Mouse (Mus musculus) intestine, embryonic 14.5 days (tissue): ENCODE measurements around the gene Map4k2. TPM values are rescaled to one million over a fixed set of nuclear protein-coding genes. Genes with fewer than 3 reads are reported as not detected.
A peak's percentile ranks its signal among the peaks of the same experiment; 100 is the strongest.

ENCODE experiments used
- ATAC-seq: fragments of 200-750 bp; cut with Nextera tagmentation; replicated peaks from 2 replicates; pipeline ENCODE4 v1.8.0; 2017; ENCODE audit warnings: low read depth, moderate number of reproducible peaks, moderate TSS enrichment, moderate library complexity; ENCODE audit not compliant: low FRiP score, low TSS enrichment
- DNase-seq: peaks from one replicate; pipeline ENCODE4 v3.0.0-alpha.2; 2018; ENCODE audit warnings: low spot score
- H3K27ac ChIP-seq: fragments of 300-500 bp; sonication (generic); 2 replicates; pipeline ENCODE4 v1.5.1; 2014; ENCODE audit warnings: low read depth, mild to moderate bottlenecking, control low read depth
- H3K27me3 ChIP-seq: fragments of 300-500 bp; sonication (generic); replicated peaks from 2 replicates; pipeline ENCODE4 v1.6.1; 2014; ENCODE audit warnings: low read length, control low read depth; ENCODE audit not compliant: control insufficient read depth, insufficient read depth
- H3K36me3 ChIP-seq: fragments of 300-500 bp; sonication (generic); 2 replicates; pipeline ENCODE4 v1.6.1; 2014; ENCODE audit warnings: low read length, control low read depth; ENCODE audit not compliant: control insufficient read depth, insufficient read depth
- H3K4me1 ChIP-seq: fragments of 300-500 bp; sonication (generic); replicated peaks from 2 replicates; pipeline ENCODE4 v1.6.1; 2014; ENCODE audit warnings: low read length, control low read depth, mixed read lengths; ENCODE audit not compliant: control insufficient read depth, insufficient read depth
- H3K4me2 ChIP-seq: fragments of 300-500 bp; sonication (generic); 2 replicates; pipeline ENCODE4 v1.6.1; 2014; ENCODE audit warnings: low read length
- H3K4me3 ChIP-seq: fragments of 300-500 bp; sonication (generic); 2 replicates; pipeline ENCODE4 v1.5.1; 2014; ENCODE audit warnings: low read depth, low read length, control low read depth, mixed read lengths
- H3K9ac ChIP-seq: fragments of 300-500 bp; sonication (generic); 2 replicates; pipeline ENCODE4 v1.6.1; 2014; ENCODE audit warnings: mild to moderate bottlenecking, low read length
- H3K9me3 ChIP-seq: fragments of 300-500 bp; sonication (generic); 2 replicates; pipeline ENCODE4 v1.6.1; 2016; ENCODE audit warnings: low read length, control low read depth; ENCODE audit not compliant: control insufficient read depth
- WGBS: fragments of 180-500 bp; shearing (Covaris S2); extraction: QIAGEN DNeasy Blood & Tissue Kit; methylation state at CpG from one replicate; pipeline ENCODE4 v1.1.7; 2014; 5-methylcytosine and 5-hydroxymethylcytosine counted together
- polyA plus RNA-seq: library from polyadenylated mRNA; unstranded; fragments of >200 nt; fragmentation: Nextera tagmentation; extraction: Ambion mirVana; gene quantifications from 2 replicates; pipeline ENCODE4 v1.2.1, GENCODE M21; 2014

Gene Map4k2
- polyA plus RNA-seq = 7.6 and 9.2 TPM in 2 replicates

DNA sequence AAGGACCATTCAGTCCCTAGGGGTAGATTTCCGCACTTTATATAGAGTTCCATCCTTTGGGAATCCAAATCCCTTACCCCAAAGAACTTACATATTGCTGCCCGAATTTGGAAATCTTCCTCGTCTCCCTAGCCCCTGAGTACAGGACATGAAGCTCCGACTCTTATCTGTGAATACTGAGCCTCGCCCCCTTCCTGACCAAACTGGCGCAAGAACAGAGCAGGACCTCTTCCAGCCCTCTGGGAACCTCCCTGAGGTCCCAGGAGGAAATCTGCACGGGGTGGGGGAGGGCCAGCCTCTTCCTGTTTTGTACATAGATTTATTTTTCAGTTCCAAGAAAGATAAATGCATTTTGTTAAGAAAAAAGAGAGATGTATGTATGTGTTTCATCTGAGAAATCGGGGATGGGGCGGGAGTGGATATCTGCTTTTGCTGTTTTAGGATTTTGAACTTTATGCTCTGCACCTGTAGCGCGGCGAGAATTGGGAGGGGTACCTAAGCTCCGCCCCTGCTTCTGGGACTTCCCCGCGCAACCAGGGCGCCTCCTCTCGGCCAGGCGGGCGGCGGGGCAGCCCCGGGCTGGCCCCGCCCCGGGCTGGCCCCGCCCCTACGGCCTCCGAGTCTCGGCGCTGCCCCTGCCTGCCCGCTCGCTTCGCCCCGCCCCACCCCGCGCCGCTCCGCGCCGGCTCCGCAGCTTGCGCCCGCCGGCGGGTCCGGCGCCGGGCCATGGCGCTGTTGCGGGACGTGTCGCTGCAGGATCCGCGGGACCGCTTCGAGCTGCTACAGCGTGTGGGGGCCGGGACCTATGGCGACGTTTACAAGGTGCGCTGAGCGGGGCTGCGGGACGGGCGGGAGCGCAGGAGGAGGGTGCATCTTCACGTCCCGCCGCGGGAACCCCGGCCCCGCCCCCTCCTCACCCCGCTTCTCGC is at the start of gene Map4k2:
TSS of gene Map4k2 (plus strand) at position 612 of the 929 bp plus-strand sequence.
- Histone ChIP-seq H3K27me3 (no peaks in the 10 kb centered on the region), H3K9ac (peak within 1 kb of the TSS; percentile 51), H3K4me3 (peak within 1 kb of the TSS; percentile 50), H3K27ac (no peak within 1 kb of the TSS), H3K9me3 (no peaks in the 10 kb centered on the region), H3K36me3 (peaks cover 45% of the 10 kb centered on the region), H3K4me2 (peak within 1 kb of the TSS; percentile 83), H3K4me1 (peaks cover 15% of the 10 kb centered on the region)
- ATAC-seq (peak; percentile 77), DNase-seq (peak; percentile 85)
- WGBS = 6% methylated on average over 65 of the region's 72 CpGs

DNA sequence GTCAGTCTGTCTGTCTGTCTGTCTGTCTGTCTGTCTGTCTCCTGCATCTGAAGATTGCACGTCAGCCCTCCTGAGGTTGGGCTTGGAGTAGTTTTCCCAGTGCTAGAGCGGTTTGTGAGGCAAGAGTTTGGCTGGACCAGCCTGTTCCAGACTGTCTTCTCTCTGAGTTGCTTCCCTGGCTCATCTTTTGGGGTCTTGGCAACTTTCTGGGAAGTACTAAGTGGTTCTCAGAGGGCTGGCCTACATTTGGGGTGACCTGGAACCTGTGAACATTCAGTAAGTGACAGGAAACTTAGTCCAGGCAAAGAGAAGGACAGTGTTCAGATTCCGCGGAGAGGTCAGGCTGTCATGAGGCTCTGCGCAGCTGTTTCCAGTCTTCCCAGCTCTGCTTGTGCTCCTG is 48.7 kb upstream of the Map4k2 start:
- H3K9me3 ChIP-seq = no peaks in the 10 kb centered on the region
- DNase-seq (no peak), ATAC-seq (no peak)
- no peaks in the 10 kb centered on the region for H3K27me3 ChIP-seq
- H3K27ac ChIP-seq = no peak overlapping the region
- 92% methylated on average over 5 of the region's 5 CpGs for WGBS
- no peak overlapping the region for H3K9ac ChIP-seq
- H3K4me3 ChIP-seq = no peak overlapping the region
- peaks cover 53% of the 10 kb centered on the region for H3K36me3 ChIP-seq
- no peak overlapping the region for H3K4me2 ChIP-seq
- no peaks in the 10 kb centered on the region for H3K4me1 ChIP-seq

DNA sequence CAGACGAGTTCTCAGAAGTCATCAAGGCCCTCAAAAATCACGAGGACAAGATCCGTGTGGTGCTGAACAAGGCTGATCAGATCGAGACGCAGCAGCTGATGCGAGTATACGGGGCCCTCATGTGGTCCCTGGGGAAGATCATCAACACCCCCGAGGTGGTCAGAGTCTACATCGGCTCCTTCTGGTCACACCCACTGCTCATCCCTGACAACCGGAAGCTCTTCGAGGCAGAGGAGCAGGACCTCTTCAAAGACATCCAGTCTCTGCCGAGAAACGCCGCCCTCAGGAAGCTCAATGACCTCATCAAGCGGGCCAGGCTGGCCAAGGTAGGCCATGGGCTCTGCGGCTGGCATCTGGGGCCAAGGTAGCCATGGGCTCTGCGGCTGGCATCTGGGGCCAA is 46.6 kb upstream of the Map4k2 start:
- no peaks in the 10 kb centered on the region for H3K27me3 ChIP-seq
- 94% methylated on average over 17 of the region's 17 CpGs for WGBS
- no peak overlapping the region for H3K4me3 ChIP-seq
- H3K9ac ChIP-seq = no peak overlapping the region
- no peak overlapping the region for H3K27ac ChIP-seq
- H3K4me2 ChIP-seq = no peak overlapping the region
- peaks cover 69% of the 10 kb centered on the region for H3K36me3 ChIP-seq
- no peaks in the 10 kb centered on the region for H3K9me3 ChIP-seq
- ATAC-seq (no peak), DNase-seq (no peak)
- no peaks in the 10 kb centered on the region for H3K4me1 ChIP-seq

DNA sequence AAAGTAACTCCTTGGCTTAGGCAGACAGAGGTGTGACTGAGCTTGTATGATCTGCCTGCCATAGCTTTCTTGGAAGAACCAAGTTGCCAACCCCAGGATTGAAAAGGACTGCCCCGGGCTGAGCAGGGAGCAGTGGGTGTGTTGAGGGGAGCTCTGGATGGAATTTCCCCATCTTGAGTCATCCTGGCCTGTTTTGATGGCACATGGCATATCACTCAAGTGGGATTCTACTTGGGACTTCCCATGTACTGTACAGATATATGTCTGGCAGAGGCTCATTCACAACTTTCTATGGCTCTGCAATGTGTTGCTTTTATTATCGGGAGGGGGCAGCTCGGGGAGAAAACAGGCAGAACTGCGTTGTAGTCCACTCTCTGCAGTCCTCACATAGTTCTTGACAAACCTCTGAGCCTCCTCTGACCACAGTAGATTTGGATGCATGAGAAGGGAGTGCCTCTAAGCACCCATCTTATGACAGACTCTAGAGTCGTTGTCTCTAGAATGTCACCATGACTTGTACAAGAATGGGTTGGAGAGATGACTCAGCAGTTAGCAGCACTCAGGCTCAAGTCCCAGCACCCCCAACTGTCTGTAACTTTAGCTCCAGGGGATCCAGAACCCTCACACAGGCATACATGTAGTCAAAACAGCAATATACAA is 44.3 kb upstream of the Map4k2 start:
- H3K27me3 ChIP-seq = no peaks in the 10 kb centered on the region
- no peak overlapping the region for H3K9ac ChIP-seq
- H3K4me1 ChIP-seq = no peaks in the 10 kb centered on the region
- WGBS = 85% methylated on average over 5 of the region's 5 CpGs
- DNase-seq (no peak), ATAC-seq (no peak)
- H3K4me3 ChIP-seq = no peak overlapping the region
- H3K4me2 ChIP-seq = no peak overlapping the region
- no peak overlapping the region for H3K27ac ChIP-seq
- H3K36me3 ChIP-seq = peaks cover 69% of the 10 kb centered on the region
- no peaks in the 10 kb centered on the region for H3K9me3 ChIP-seq

DNA sequence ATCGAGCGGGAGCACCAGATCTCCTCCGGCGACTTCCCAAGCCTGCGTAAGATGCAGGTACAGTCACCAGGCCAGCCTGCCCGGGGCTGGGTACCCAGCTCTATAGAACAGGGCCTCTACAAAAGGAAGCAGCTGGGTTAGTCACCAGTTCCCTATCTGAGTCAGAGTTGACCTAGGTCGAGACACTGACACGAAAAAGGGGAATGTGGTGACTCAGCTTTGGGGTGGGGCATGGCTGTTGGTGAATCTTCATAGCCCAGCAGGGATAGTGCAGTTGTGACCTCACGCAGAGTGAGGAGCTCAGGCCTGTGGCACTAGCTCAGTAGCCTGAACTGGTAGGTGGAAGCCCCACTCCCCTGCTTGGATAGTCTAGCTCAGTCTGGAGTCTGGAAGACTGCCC is 43.3 kb upstream of the Map4k2 start:
- no peak for DNase-seq
- H3K4me2 ChIP-seq = no peak overlapping the region
- no peak overlapping the region for H3K27ac ChIP-seq
- no peak overlapping the region for H3K4me3 ChIP-seq
- H3K27me3 ChIP-seq = no peaks in the 10 kb centered on the region
- H3K9ac ChIP-seq = no peak overlapping the region
- no peaks in the 10 kb centered on the region for H3K9me3 ChIP-seq
- peaks cover 64% of the 10 kb centered on the region for H3K36me3 ChIP-seq
- WGBS = 84% methylated on average over 9 of the region's 9 CpGs
- no peaks in the 10 kb centered on the region for H3K4me1 ChIP-seq
- no peak for ATAC-seq

DNA sequence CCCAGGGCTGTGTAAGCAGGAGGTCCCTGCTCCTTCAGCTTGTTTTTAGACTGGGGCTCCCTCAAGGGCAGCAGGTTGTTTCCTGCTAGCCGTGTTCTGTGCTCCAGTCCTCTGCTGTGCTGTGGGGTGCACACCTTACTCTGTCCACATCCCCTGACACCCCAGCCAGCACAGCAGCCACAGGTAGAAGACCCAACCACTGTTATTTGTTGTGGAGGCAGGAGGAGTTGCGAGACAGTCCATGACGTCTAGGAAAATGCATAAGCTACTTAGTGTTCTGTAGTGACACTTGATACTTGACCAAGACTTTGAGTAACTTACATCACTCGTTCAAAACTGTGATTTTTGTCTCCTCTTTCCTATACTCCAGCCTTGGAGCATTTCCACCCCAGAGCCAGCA is 41.9 kb upstream of the Map4k2 start:
- no peak overlapping the region for H3K4me2 ChIP-seq
- ATAC-seq (no peak), DNase-seq (no peak)
- no peaks in the 10 kb centered on the region for H3K27me3 ChIP-seq
- H3K9me3 ChIP-seq = no peaks in the 10 kb centered on the region
- H3K36me3 ChIP-seq = peaks cover 60% of the 10 kb centered on the region
- H3K27ac ChIP-seq = no peak overlapping the region
- no peaks in the 10 kb centered on the region for H3K4me1 ChIP-seq
- 83% methylated on average over 4 of the region's 4 CpGs for WGBS
- H3K4me3 ChIP-seq = no peak overlapping the region
- H3K9ac ChIP-seq = no peak overlapping the region

DNA sequence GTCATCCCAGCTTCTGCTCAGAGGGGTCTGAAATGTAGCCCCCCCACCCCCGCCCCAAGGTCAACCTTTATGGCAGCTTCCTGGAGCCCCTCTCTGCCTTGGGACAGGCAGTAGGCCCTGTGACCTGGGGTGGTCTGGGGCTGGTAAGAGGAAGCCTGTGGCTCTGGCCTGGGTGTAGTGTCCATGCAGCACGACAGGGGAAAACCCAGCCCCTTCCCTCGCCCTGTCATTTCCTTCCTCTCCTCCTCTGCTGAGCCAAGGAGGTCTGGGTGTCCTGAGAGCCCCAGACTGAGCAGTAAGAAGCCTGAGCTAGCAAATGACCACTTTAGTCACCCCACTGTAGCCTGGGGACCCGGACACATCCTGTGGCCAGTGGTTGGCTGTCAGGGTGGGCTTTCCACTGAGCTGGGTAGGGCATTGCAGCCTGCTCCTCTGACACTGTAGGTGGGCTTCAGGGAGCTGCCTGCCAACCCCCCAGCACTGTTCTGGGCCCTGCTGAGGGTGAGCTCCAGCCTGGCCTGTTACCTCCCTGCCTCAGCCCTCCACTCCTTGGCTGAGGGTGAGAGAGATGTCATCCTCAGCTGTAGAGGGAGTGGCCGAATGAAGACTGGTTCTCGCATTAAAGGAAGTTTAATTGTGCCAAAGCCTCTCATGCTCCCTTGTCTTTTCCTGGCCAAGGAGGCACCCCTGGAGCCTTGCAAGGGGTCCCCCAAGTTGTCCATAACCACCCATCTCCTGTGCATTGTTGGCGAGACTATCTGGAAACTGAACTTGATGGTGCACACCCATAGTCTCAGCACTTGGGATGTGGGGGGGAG is 41.3 kb upstream of the Map4k2 start:
- Histone ChIP-seq H3K27me3 (no peaks in the 10 kb centered on the region), H3K36me3 (peaks cover 53% of the 10 kb centered on the region), H3K9ac (no peak overlapping the region), H3K27ac (peak overlapping the region; percentile 47), H3K9me3 (no peaks in the 10 kb centered on the region), H3K4me3 (no peak overlapping the region), H3K4me2 (no peak overlapping the region), H3K4me1 (no peaks in the 10 kb centered on the region)
- no peak for DNase-seq
- 70% methylated on average over 7 of the region's 7 CpGs for WGBS
- no peak for ATAC-seq

DNA sequence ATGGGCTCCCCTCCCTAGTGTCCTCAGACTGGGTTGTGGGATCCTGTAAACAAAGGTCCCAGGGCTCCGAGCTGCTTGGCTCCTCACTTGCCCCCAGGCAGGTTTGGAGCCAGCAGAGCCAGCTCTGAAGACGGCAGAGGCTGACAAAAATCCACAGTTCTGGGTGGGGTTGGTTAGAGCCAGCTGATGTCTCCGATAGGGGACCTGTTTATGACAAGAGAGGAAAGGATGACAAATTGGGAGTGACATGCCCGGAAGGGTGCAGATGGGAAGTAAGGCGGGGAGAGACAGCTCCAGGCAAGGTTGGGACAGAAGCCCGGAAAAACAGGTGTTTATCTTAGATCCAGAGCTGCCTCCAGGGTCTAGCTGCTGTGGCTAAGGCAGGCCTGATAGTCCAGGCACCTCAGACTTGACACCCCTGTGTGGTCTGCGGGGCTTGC is 40.5 kb upstream of the Map4k2 start:
- DNase-seq = no peak
- 53% methylated on average over 7 of the region's 7 CpGs for WGBS
- Histone ChIP-seq H3K9me3 (no peaks in the 10 kb centered on the region), H3K4me3 (no peak overlapping the region), H3K27me3 (no peaks in the 10 kb centered on the region), H3K4me2 (no peak overlapping the region), H3K27ac (peak overlapping the region; percentile 47; the same call in 1 of the 2 replicates), H3K9ac (no peak overlapping the region), H3K4me1 (no peaks in the 10 kb centered on the region), H3K36me3 (peaks cover 46% of the 10 kb centered on the region)
- ATAC-seq = no peak
